Mouse (Mus musculus) embryo, embryonic 10.5 days (tissue): ENCODE data around the gene Stac.

ENCODE experiments used
- DNase-seq: peaks from one replicate; pipeline ENCODE4 v3.0.0-alpha.2; 2015; ENCODE audit warnings: low spot score

The Stac gene

GRCm38 (mm10) chr9:111514586-111515473 is 175.3 kb downstream of the Stac start:
- no peak for DNase-seq
